Mouse (Mus musculus) layer of hippocampus, adult 8-10 months (tissue): Measurements from ENCODE around the gene Mroh2b. TPM values are rescaled to one million over a fixed set of nuclear protein-coding genes. Genes with fewer than 3 reads are reported as not detected.

Source experiments
- DNase-seq, 2 experiments: peaks; one replicate each; pipeline ENCODE4 v3.0.0; 2022; ENCODE audit warnings: low spot score in 2 of 2
- total RNA-seq, 4 experiments: library from RNA; stranded (reverse); gene quantifications; 2 replicates each; pipeline ENCODE4 v1.2.4; 2022

Mroh2b gene
- not detected for total RNA-seq

DNA sequence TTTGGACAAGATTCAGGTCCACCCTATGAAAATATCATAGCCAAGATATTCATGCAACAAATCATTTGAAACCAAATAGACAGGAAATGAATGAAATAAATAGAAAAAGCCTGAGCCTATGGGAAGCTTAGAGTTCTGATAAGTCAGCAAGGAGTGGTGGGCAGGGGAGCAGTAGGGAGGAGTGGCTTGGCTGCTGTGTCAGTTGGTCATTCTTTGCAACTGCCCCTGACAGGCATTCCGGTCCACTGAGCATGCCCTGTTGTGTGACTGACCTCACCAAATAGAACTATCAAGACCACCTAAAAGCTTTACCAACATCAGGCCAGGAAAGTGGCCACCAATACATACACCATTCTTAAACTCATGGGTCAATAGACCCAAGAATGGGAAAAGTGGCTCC lies at the start of gene Mroh2b:
Gene Mroh2b, plus strand, starts transcription at position 301 of the 400 bp plus-strand sequence.
- DNase-seq, result no peak

- no peak for DNase-seq
Observed at GRCm38 (mm10) chr15:4850015-4850414, 48.5 kb upstream of the Mroh2b start.

- DNase-seq, result no peak
Observed at GRCm38 (mm10) chr15:4894962-4895361, 3.6 kb upstream of the Mroh2b start.

DNA sequence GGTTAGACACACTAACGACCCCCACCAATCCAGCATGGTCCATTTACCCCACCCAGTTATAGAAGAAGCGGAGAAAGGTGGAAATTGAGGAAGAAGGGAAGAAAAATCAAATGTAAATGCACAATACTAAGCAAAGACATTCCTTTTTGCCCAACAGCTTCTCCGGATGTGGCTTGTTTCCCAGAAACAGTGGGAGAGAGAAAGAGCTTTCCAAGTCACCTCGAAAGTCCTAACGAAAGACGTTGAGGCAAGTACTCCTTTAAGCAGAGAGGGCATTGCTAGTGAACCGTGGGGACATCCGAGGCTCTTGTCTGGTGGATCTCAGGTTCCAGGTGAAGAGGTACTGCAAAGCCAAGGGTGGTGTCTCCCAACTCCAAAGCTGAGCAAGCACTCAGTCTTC lies 36.2 kb downstream of the Mroh2b start:
- no peak for DNase-seq

- no peak for DNase-seq
Observed at GRCm38 (mm10) chr15:4973355-4973754, 74.8 kb downstream of the Mroh2b start.

- DNase-seq, result no peak
Observed at GRCm38 (mm10) chr15:5002903-5003302, 104.4 kb downstream of the Mroh2b start.

DNA sequence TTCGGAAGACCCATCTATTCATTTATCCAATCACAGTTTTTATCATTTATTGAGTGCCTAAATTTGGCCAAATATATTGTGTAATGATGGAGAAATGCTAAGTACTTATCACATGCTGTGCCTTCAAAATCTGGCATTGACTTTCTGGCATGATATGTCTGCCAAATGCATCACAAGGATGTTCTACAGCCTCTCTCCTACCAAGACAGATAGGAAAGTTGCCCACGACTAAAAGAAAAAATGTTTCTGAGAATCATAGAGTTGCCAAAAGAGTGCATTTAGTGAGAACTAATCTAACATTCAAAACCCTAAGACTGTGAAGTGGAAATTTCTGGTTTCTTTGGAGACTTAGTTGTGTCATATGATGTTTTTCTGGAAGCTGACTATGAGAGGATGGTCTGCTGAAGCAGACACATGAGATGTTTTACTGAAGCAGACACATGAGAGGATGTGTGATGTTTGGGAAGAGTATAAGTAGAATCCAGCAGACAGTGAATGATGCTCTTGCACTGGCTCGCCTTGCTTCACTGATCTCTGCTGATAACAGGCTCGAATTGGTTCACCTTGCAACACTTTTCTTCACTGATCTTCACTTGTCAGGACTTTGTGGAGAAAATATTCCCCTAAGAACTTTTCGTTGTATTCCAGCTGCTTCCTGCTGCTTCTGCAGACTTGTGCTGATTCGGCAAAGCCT lies 105.1 kb downstream of the Mroh2b start:
- DNase-seq, result no peak

- DNase-seq, result no peak
Observed at GRCm38 (mm10) chr15:5009644-5010107, 111.1 kb downstream of the Mroh2b start.

Other genes starting within 250 kb of the Mroh2b start
- under 1 TPM in 1 of 4 experiments, not detected in 3; 0.23 TPM for gene C6, start 171.6 kb upstream of the Mroh2b start, total RNA-seq
- under 1 TPM; 0.14 to 0.39 (median 0.36) TPM for gene C7, start 165.0 kb downstream of the Mroh2b start, total RNA-seq
- gene Card6, start 209.8 kb downstream of the Mroh2b start, total RNA-seq, result 1 to 10 TPM; 2.7 to 6.0 (median 5.3) TPM
- 100 to 1,000 TPM; 305 to 338 (median 326) TPM for gene Rpl37, start 217.9 kb downstream of the Mroh2b start, total RNA-seq
- 10 to 100 TPM; 24.6 to 25.5 (median 24.8) TPM for gene Prkaa1, start 245.1 kb downstream of the Mroh2b start, total RNA-seq